Mouse (Mus musculus) CH12.LX (cell line): Measurements from ENCODE around the gene Klhl32. TPM values are rescaled to one million over a fixed set of nuclear protein-coding genes. Genes with fewer than 3 reads are reported as not detected.

Experiments used
- DNase-seq: peaks from one replicate; pipeline ENCODE4 v3.0.0-alpha.2; 2013; ENCODE audit errors: extremely low read depth
- H3K27ac ChIP-seq: 2 replicates; pipeline ENCODE4 v1.5.1; 2012; ENCODE audit warnings: low read depth, mild to moderate bottlenecking, control low read depth, moderate library complexity; ENCODE audit not compliant: insufficient read depth
- H3K27me3 ChIP-seq: replicated peaks from 2 replicates; pipeline ENCODE3; 2012; ENCODE audit warnings: inconsistent platforms
- H3K36me3 ChIP-seq, 2 experiments: replicated peaks in 1 of 2; 2 replicates each; pipeline versions ENCODE3 to v1.6.1; 2012; ENCODE audit warnings: inconsistent platforms in 1 of 2, low read length in 1 of 2, mild to moderate bottlenecking in 1 of 2, mixed read lengths in 1 of 2, moderate library complexity in 1 of 2; ENCODE audit not compliant: control insufficient read depth in 1 of 2, insufficient read depth in 1 of 2
- H3K4me1 ChIP-seq, 2 experiments: 2 replicates each; pipeline ENCODE4 v1.6.1; 2012; ENCODE audit warnings: inconsistent platforms in 1 of 2, moderate library complexity in 1 of 2; ENCODE audit not compliant: insufficient read depth in 2 of 2, control insufficient read depth in 1 of 2
- H3K4me2 ChIP-seq: 2 replicates; pipeline ENCODE4 v1.6.1; 2012; ENCODE audit warnings: low read depth, mild to moderate bottlenecking, control low read depth; ENCODE audit not compliant: poor library complexity, insufficient read depth, severe bottlenecking
- H3K4me3 ChIP-seq, 3 experiments: fragments of 150-350 bp in 1 of 3; sonication (generic) in 1 of 3; replicated peaks in 1 of 3; 2 replicates each; pipeline versions ENCODE3 to v1.5.1; 2011 to 2012; ENCODE audit warnings: low read depth in 2 of 3, low read length in 2 of 3, mild to moderate bottlenecking in 2 of 3, moderate library complexity in 2 of 3, control low read depth in 1 of 3, improper control_type of control experiment in 1 of 3, inconsistent platforms in 1 of 3, mixed read lengths in 1 of 3; ENCODE audit not compliant: poor library complexity in 1 of 3
- H3K79me2 ChIP-seq: replicated peaks from 2 replicates; pipeline ENCODE4 v1.6.1; 2012; ENCODE audit warnings: mild to moderate bottlenecking, moderate library complexity; ENCODE audit not compliant: control insufficient read depth, poor library complexity, insufficient read depth, severe bottlenecking; ENCODE audit errors: extremely low read depth
- H3K9ac ChIP-seq: 2 replicates; pipeline ENCODE4 v1.6.1; 2012; ENCODE audit warnings: low read depth, mild to moderate bottlenecking, control low read depth, moderate library complexity; ENCODE audit not compliant: insufficient read depth
- H3K9me3 ChIP-seq: replicated peaks from 2 replicates; pipeline ENCODE3; 2012; ENCODE audit warnings: low read length, inconsistent platforms, mixed read lengths
- CTCF ChIP-seq, 2 experiments: IDR thresholded peaks in 1 of 2; conservative IDR thresholded peaks in 1 of 2; 2 replicates each; pipeline ENCODE4 v1.5.1; 2011 to 2012; ENCODE audit warnings: low read depth in 2 of 2, low read length in 2 of 2, improper control_type of control experiment in 1 of 2, inconsistent platforms in 1 of 2, mild to moderate bottlenecking in 1 of 2, moderate library complexity in 1 of 2
- E2F4 ChIP-seq: IDR thresholded peaks from 2 replicates; pipeline ENCODE4 v1.6.1; 2011; ENCODE audit warnings: low read depth, low read length, improper control_type of control experiment; ENCODE audit not compliant: insufficient replicate concordance
- ELF1 ChIP-seq: IDR thresholded peaks from 2 replicates; pipeline ENCODE4 v1.6.1; 2014; ENCODE audit warnings: low read depth, mild to moderate bottlenecking, inconsistent platforms, low read length, improper control_type of control experiment
- ETS1 ChIP-seq: conservative IDR thresholded peaks from 2 replicates; pipeline ENCODE4 v1.6.1; 2012; ENCODE audit warnings: low read depth, mild to moderate bottlenecking, inconsistent platforms, low read length, improper control_type of control experiment, moderate library complexity
- GABPA ChIP-seq: IDR thresholded peaks from 2 replicates; pipeline ENCODE4 v1.6.1; 2012; ENCODE audit warnings: low read depth, low read length, improper control_type of control experiment, inconsistent platforms; ENCODE audit not compliant: insufficient replicate concordance
- IRF4 ChIP-seq: IDR thresholded peaks from 2 replicates; pipeline ENCODE4 v1.6.1; 2014; ENCODE audit warnings: low read depth, mild to moderate bottlenecking, inconsistent platforms, low read length, improper control_type of control experiment
- MAFK ChIP-seq: IDR thresholded peaks from 2 replicates; pipeline ENCODE4 v1.6.1; 2011; ENCODE audit warnings: low read length, improper control_type of control experiment; ENCODE audit not compliant: insufficient replicate concordance
- MEF2A ChIP-seq: IDR thresholded peaks from 2 replicates; pipeline ENCODE4 v1.6.1; 2014; ENCODE audit warnings: low read depth, mild to moderate bottlenecking, inconsistent platforms, low read length, improper control_type of control experiment, borderline replicate concordance
- MXI1 ChIP-seq: IDR thresholded peaks from 2 replicates; pipeline ENCODE4 v1.6.1; 2011; ENCODE audit warnings: mild to moderate bottlenecking, low read depth, low read length, improper control_type of control experiment
- MYC ChIP-seq: IDR thresholded peaks from 2 replicates; pipeline ENCODE4 v1.6.1; 2011; ENCODE audit warnings: low read depth, mild to moderate bottlenecking, improper control_type of control experiment, low read length
- NRF1 ChIP-seq: IDR thresholded peaks from 2 replicates; pipeline ENCODE4 v1.6.1; 2014; ENCODE audit warnings: low read depth, mild to moderate bottlenecking, inconsistent platforms, low read length, improper control_type of control experiment, moderate library complexity
- POLR2A ChIP-seq: IDR thresholded peaks from 2 replicates; pipeline ENCODE4 v1.6.1; 2011; ENCODE audit warnings: low read depth, mild to moderate bottlenecking, improper control_type of control experiment, low read length
- RCOR1 ChIP-seq: conservative IDR thresholded peaks from 2 replicates; pipeline ENCODE4 v1.6.1; 2012; ENCODE audit warnings: low read depth, mild to moderate bottlenecking, inconsistent platforms, low read length, improper control_type of control experiment
- SMC3 ChIP-seq: IDR thresholded peaks from 2 replicates; pipeline ENCODE4 v1.6.1; 2011; ENCODE audit warnings: low read depth, low read length, improper control_type of control experiment
- TBP ChIP-seq: conservative IDR thresholded peaks from 2 replicates; pipeline ENCODE4 v1.6.1; 2011; ENCODE audit warnings: low read depth, low read length, improper control_type of control experiment
- UBTF ChIP-seq: IDR thresholded peaks from 2 replicates; pipeline ENCODE4 v1.6.1; 2012; ENCODE audit warnings: low read depth, mild to moderate bottlenecking, inconsistent platforms, low read length, improper control_type of control experiment, moderate library complexity
- USF2 ChIP-seq: conservative IDR thresholded peaks from 2 replicates; pipeline ENCODE4 v1.6.1; 2011; ENCODE audit warnings: low read depth, low read length, improper control_type of control experiment
- ZC3H11A ChIP-seq: IDR thresholded peaks from 2 replicates; pipeline ENCODE4 v1.6.1; 2012; ENCODE audit warnings: low read depth, mild to moderate bottlenecking, inconsistent platforms, low read length, improper control_type of control experiment
- ZMIZ1 ChIP-seq: IDR thresholded peaks from 2 replicates; pipeline ENCODE4 v1.6.1; 2012; ENCODE audit warnings: low read depth, mild to moderate bottlenecking, inconsistent platforms, low read length, improper control_type of control experiment
- ZNF384 ChIP-seq: IDR thresholded peaks from 2 replicates; pipeline ENCODE4 v1.6.1; 2012; ENCODE audit warnings: low read depth, low read length, improper control_type of control experiment, inconsistent platforms
- dilution Hi-C: fragments of 300-500 bp; cut with MboI; formaldehyde crosslinking; loops from 2 replicates; pipeline ENCODE4 v1.14.3; 2020; ENCODE audit warnings: low sequenced_read_pairs; ENCODE audit not compliant: extremely low pct_unique_long_range_greater_than_20kb, extremely low pct_ligation_motif_present
- in situ Hi-C: fragments of 300-500 bp; cut with MboI; formaldehyde crosslinking; loops from 3 replicates; pipeline ENCODE4 v1.14.3; 2019; ENCODE audit warnings: low sequenced_read_pairs, low pct_ligation_motif_present, low pct_unique_long_range_greater_than_20kb, mixed read lengths
- polyA plus RNA-seq: library from polyadenylated mRNA; unstranded; fragments of >175 nt; gene quantifications from 2 replicates; pipeline ENCODE4 v1.2.1, GENCODE M21; 2012; ENCODE audit warnings: low read depth; ENCODE audit not compliant: insufficient read length
- total RNA-seq, 2 experiments: library from RNA; depleted of rRNA; stranded (reverse); fragments of 300-350 nt in 1 of 2; fragments of >200 nt in 1 of 2; gene quantifications; 2 replicates each; pipeline ENCODE4 v1.2.3; 2012 to 2014

The Klhl32 gene
- total and polyA plus RNA-seq, 3 experiments: 0.55 to 1.1 (median 0.60) TPM

- dilution Hi-C loops: no loop called here
- Histone ChIP-seq H3K4me1 (peaks cover 0 to 12% of the 10 kb centered on the region in 2 experiments; a peak in 1 of 4 replicates), H3K9me3 (no peaks in the 10 kb centered on the region), H3K4me2 (no peak overlapping the region), H3K27ac (no peak overlapping the region), H3K79me2 (no peaks in the 10 kb centered on the region), H3K4me3 (no peak overlapping the region), H3K27me3 (no peaks in the 10 kb centered on the region), H3K36me3 (no peaks in the 10 kb centered on the region), H3K9ac (no peak overlapping the region)
- no peak for DNase-seq
- no peak for TF ChIP-seq USF2
- no peak for TF ChIP-seq ZC3H11A
- no peak for TF ChIP-seq SMC3
- TF ChIP-seq ZMIZ1: no peak
- TF ChIP-seq ELF1: no peak
- TF ChIP-seq IRF4: no peak
- in situ Hi-C loops: no loop called here
Measured at GRCm38 (mm10) chr4:24835555-24835954, 15.4 kb downstream of the Klhl32 start.

GRCm38 (mm10) chr4:24808316-24808715, 42.6 kb downstream of the Klhl32 start:
- DNase-seq: no peak
- in situ Hi-C loops: no loop called here

GRCm38 (mm10) chr4:24801881-24802280, 49.0 kb downstream of the Klhl32 start:
- Histone ChIP-seq H3K36me3 (no peaks in the 10 kb centered on the region), H3K79me2 (no peaks in the 10 kb centered on the region), H3K4me2 (no peak overlapping the region), H3K27ac (no peak overlapping the region), H3K4me1 (peaks cover 7 to 11% of the 10 kb centered on the region in 2 experiments; a peak in 3 of 4 replicates), H3K9me3 (no peaks in the 10 kb centered on the region), H3K4me3 (no peak overlapping the region), H3K9ac (no peak overlapping the region), H3K27me3 (no peaks in the 10 kb centered on the region)
- in situ Hi-C loops (no loop called here), dilution Hi-C loops (no loop called here)
- TF ChIP-seq GABPA: no peak
- TF ChIP-seq ETS1: no peak
- TF ChIP-seq ZMIZ1: no peak
- no peak for TF ChIP-seq TBP
- TF ChIP-seq ZC3H11A: no peak
- TF ChIP-seq ZNF384: no peak
- no peak for TF ChIP-seq RCOR1
- no peak for TF ChIP-seq UBTF
- TF ChIP-seq NRF1: no peak
- no peak for TF ChIP-seq E2F4
- TF ChIP-seq MXI1: no peak
- no peak for DNase-seq

More at GRCm38 (mm10) chr4:24808316-24808715, 42.6 kb downstream of the Klhl32 start:
- no peaks in the 10 kb centered on the region for H3K4me1 ChIP-seq
- no peaks in the 10 kb centered on the region for H3K27me3 ChIP-seq
- peaks cover 3% of the 10 kb centered on the region for H3K9me3 ChIP-seq
- no peaks in the 10 kb centered on the region for H3K79me2 ChIP-seq
- no peak overlapping the region for H3K27ac ChIP-seq
- no peak overlapping the region for H3K4me2 ChIP-seq
- TF ChIP-seq ZMIZ1 (no peak), MAFK (no peak), CTCF (conservative IDR thresholded peaks at IDR 0.05 in 1 of 2, IDR thresholded peaks at IDR 0.05 in 1 of 2; ENCODE audit: low read depth in 2 of 2, low read length in 2 of 2) (no peak), MEF2A (no peak), POLR2A (no peak), USF2 (no peak), MYC (no peak)
- dilution Hi-C loops: no loop called here
- no peak overlapping the region for H3K4me3 ChIP-seq
- H3K36me3 ChIP-seq: no peaks in the 10 kb centered on the region
- H3K9ac ChIP-seq: no peak overlapping the region
